Mouse (Mus musculus) cerebellum, adult 11 months (tissue): ENCODE measurements around the gene Fth1.
A peak's percentile ranks its signal among the peaks of the same experiment; 100 is the strongest.

Source experiments
- DNase-seq: peaks from one replicate; pipeline ENCODE4 v3.0.0; 2022

Gene Fth1

DNA sequence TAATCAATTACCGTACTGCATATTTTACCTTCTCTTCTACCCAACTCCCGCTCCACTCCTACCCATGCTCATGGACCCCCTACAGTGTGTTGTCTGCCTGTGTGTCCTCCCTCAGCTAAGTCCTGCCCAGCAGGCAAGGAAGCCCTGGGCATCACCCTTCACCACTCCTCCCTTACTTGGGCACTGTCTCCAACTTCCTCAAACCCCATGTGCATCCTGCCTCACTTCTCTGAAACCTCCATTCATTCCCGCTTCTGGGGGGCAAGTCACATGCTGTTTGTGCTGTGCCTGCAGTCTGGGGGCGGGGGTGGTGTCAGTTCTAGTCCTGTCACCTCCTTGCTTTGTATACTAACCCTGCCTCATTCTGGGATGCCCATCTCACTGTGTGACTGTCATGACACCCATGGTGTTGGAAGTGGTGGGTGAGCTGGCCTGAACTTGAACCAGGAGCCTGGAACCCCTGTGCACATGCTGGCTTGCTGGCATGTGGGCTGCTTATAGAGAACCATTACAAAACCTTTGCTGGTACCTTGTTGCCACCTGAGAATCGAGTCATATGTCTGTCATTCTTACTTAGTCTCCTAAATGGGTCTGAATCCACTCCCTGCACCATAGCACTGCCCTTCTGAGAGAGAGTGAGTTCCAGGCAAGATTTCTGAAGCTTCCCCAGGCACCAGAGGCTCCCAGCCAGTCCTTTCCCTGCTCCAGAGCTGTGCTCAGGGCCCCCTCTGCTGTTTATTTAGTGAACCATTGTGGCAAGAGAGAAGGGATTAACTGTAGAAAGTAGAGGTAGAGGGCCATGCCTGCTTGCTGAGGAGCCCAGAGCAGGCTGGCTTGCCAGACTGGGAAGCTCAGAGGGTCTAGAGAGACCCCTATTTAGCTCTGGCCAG is 42.3 kb downstream of the Fth1 start:
- no peak for DNase-seq

DNA sequence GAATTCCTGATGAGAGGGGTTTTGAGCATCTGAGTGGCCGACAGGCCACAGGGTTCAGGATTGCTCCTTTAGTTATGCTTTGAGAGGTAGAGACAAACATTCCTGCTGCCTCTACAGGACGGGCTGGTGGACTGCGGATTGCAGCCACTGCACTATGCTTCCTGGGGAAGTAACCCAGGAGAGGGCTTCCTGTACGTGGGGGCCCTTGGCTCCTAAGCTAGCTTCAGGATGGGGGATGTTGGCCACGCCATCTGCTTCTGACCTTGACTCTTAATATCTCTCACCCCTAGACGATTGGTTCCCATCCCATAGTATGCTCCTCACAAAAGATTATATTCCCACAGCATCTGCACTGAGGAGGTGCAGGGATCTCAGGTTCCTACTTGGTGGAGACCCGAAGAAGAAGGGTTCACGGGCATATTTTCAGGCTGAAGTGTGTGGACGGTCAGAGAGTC is 42.9 kb downstream of the Fth1 start:
- DNase-seq: no peak

DNA sequence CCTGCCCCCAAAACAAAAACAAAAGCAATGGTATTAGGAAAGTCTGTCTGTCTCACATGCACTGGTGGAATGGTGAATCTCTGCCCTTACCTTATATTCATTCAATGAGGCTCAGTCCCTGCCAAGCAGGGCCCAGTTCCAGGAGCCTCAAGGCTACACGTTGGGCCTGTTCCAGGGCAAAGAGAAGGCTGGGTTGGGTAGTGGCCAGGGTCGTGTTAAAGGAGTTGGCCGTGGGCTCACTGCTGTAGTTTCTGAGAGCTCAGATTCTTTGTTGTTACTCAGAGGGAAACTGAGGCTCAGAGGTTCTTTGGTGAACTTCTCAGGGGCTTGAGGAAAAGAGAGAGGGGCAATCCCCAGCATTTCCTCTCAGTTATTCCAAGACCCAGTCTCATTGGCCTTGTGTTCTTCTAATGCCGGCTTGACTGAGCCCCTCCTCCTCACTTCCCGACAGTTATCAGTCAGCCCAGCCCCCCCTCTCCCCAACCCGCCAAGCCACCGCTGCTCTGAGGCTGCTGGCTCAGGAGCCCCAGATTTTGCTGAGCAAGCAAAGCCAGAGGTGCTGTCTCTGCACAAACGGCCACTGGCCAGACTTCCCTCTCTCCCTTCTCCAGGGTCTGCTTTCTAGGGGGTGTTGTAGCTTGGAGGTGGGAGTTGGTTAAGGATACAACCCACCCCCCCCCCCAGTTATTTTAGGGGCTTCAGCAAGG is 44.9 kb downstream of the Fth1 start:
- DNase-seq: no peak

DNA sequence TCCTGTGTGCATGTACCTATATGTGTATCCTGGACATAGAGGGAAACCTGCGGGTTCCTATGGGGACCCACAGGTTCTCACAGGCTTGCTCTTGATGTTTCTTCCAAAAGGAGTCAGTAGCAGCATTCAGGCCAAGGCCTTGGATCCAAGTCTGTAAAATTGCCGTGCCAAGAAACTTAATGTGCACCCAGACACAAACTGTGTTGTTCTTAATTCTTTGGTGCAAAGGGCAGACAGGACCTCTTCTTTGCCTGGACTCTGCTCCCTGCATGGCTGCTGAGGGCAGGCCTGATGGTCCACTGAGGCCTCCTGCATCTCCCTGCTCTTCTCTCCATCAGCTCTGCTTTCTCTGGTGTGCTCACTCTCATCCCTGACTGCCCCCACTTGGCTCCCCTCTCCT is 49.3 kb downstream of the Fth1 start:
- DNase-seq: no peak

DNA sequence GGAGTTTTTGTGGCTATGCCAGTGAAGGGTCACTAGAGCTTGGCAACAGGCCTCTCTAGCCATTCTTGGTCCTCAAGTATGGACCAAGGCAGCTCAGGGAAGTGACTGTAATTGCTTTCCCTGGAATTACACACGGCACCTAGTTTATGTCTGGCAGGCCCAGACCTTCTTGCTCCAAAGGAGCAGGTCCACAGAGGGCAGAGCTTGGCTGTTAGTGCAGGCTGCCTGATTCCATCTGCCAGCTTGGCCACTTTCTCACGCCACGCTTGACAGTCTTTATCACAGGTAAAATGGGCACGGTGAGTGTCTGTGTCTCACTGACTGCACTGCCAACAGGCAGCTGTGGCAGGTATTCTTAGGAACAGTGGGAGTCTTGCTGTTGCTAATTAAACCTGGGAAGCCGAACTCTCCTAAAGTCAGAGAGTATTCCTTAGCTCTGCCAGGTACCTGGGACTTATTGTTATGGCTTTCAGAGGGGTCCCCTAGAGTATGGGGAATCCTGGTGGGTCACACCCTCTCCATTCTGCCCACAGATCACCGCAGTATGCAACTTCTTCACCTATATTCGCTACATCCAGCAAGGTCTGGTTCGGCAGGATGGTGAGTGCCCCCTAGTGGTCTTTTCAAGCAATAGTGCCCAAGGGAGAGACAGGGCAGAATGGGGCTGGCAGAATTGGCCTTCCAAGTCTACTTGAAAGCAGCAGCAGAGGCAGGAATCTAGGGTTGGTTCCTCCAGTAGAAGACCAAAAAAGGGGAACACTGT is 53.0 kb downstream of the Fth1 start:
- DNase-seq: peak; percentile 52

DNA sequence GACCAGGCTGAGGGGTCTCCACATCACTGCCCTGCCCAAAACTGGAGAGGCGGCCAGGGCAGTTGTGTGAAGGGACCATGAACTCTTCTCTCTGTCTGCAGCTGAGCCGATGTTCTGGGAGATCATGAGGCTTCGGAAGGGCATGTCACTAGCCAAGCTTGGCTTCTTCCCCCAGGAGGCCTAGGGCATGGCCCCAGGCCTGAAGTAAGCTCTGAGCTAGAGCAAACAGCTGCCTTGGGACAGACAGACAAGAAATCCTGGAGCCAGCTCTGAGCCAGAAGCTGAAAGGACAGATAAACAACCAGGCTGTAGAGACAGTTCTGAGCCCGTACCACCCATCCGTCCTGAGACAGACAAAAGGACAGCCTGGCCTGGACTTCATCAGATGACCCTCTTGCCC is 54.0 kb downstream of the Fth1 start:
- no peak for DNase-seq
